Mouse (Mus musculus): ENCODE data around the gene Dock9. TPM values are rescaled to one million over a fixed set of nuclear protein-coding genes. Genes with fewer than 3 reads are reported as not detected.

Dock9 gene
- total and polyA plus RNA-seq, 3 experiments: 9.3 to 12.2 (median 10.3) TPM

DNA sequence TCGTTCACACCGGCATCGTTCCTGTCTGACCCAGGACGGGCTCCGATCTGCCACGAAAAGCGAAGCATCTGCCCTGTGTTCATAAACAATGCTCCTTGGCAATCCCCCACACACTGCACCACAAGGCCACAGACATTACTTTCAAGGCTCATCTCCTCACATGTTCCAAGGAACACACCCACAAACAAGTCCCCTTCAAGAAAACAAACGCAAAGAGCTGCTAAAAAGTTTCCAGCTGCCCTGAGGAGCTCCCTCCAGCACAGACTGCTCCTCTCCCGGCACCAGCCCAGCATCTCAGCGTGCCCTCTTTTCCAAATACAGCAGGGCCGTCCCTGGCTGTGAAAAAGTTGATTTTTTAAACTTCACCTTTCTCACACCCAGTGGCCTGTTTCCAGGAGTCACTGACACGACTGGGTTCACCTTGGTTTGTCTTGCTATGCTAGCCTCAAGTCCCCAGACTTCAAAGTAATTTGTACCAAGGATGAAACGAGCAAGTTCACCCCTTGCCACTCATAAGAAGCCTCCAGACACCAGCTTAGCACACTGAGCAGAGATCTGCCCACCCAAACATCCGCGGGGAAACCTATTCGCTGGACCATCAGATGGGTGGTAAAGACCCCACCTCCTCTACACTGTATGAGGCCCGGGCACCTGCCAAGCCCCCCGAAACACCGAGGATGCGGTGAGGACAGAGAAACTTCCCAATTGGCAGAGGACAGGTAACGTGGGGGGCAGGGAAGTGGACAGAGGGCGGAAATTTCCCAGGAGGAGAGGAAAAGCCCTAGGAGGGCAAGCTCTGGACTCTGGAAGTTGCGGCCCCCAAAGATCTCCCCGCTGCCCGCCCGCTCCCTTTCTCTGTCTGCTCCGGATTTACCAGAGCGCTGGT lies 823 bp downstream of the Dock9 start:
- Histone ChIP-seq H3K36me3 (replicated peaks in 1 of 2; ENCODE audit: control insufficient read depth in 1 of 2, insufficient read depth in 1 of 2, low read length in 1 of 2) (peaks cover 0 to 5% of the 10 kb centered on the region in 2 experiments), H3K27me3 (replicated peaks) (no peaks in the 10 kb centered on the region), H3K4me2 (ENCODE audit: insufficient read depth, low read depth, poor library complexity, severe bottlenecking) (peak overlapping the region; percentile 83), H3K4me1 (ENCODE audit: control insufficient read depth in 1 of 2, insufficient read depth in 2 of 2) (peaks cover 0 to 29% of the 10 kb centered on the region in 2 experiments; a peak in 2 of 4 replicates), H3K4me3 (replicated peaks in 1 of 3; ENCODE audit: low read depth in 2 of 3, low read length in 2 of 3, poor library complexity in 1 of 3) (peak overlapping the region; percentile 64 to 87 (median 75)), H3K9me3 (replicated peaks; ENCODE audit: low read length) (no peaks in the 10 kb centered on the region), H3K79me2 (replicated peaks; ENCODE audit: control insufficient read depth, extremely low read depth, insufficient read depth, poor library complexity, severe bottlenecking) (no peaks in the 10 kb centered on the region), H3K9ac (ENCODE audit: insufficient read depth, low read depth) (peak overlapping the region; percentile 49), H3K27ac (ENCODE audit: insufficient read depth, low read depth) (no peak overlapping the region)
- TF ChIP-seq E2F4 (IDR thresholded peaks at IDR 0.05; ENCODE audit: insufficient replicate concordance, low read depth, low read length) (no peak), SMC3 (IDR thresholded peaks at IDR 0.05; ENCODE audit: low read depth, low read length) (no peak)
- in situ Hi-C loops (cut with MboI; ENCODE audit: low pct_ligation_motif_present, low pct_unique_long_range_greater_than_20kb, low sequenced_read_pairs): no loop called here
- dilution Hi-C loops (cut with MboI; ENCODE audit: extremely low pct_ligation_motif_present, extremely low pct_unique_long_range_greater_than_20kb, low sequenced_read_pairs): no loop called here
- no peak for DNase-seq (ENCODE audit: extremely low read depth)

DNA sequence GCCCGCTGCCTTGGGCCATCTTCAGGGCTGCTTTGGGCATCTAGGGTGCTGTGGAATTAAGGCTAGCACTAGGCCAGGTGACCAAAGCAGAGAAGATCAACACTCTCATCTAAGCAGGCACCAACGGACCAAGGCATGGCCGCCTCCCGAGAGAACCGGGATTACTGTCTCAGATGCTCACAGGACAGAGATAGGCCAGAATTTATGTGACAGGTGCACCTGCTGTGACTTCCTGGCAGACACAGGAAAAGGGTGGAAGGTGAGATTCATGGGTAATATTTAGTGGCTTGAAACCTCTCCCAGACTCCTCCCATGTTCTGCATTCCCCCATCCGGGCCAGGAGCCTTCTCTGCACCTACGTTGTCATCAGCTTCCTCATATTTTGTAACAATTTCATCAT lies 2.1 kb downstream of the Dock9 start:
- no peak overlapping the region for H3K27ac ChIP-seq (ENCODE audit: insufficient read depth, low read depth)
- H3K9ac ChIP-seq (ENCODE audit: insufficient read depth, low read depth): no peak overlapping the region
- dilution Hi-C loops (cut with MboI; ENCODE audit: extremely low pct_ligation_motif_present, extremely low pct_unique_long_range_greater_than_20kb, low sequenced_read_pairs): no loop called here
- TF ChIP-seq ZNF384 (IDR thresholded peaks at IDR 0.05; ENCODE audit: low read depth, low read length): no peak
- no peak for TF ChIP-seq JUN (IDR thresholded peaks at IDR 0.05; ENCODE audit: insufficient read depth, low read depth, low read length)
- TF ChIP-seq TCF12 (IDR thresholded peaks at IDR 0.05; ENCODE audit: low read depth, low read length): no peak
- no peak for TF ChIP-seq USF2 (conservative IDR thresholded peaks at IDR 0.05; ENCODE audit: low read depth, low read length)
- TF ChIP-seq NRF1 (IDR thresholded peaks at IDR 0.05; ENCODE audit: low read depth, low read length): no peak
- TF ChIP-seq SIN3A (IDR thresholded peaks at IDR 0.05; ENCODE audit: low read length): no peak
- TF ChIP-seq PAX5 (IDR thresholded peaks at IDR 0.05; ENCODE audit: low read length): no peak
- H3K9me3 ChIP-seq (replicated peaks; ENCODE audit: low read length): no peaks in the 10 kb centered on the region
- in situ Hi-C loops (cut with MboI; ENCODE audit: low pct_ligation_motif_present, low pct_unique_long_range_greater_than_20kb, low sequenced_read_pairs): no loop called here
- no peak for DNase-seq (ENCODE audit: extremely low read depth)
- H3K27me3 ChIP-seq (replicated peaks): no peaks in the 10 kb centered on the region
- no peaks in the 10 kb centered on the region for H3K79me2 ChIP-seq (replicated peaks; ENCODE audit: control insufficient read depth, extremely low read depth, insufficient read depth, poor library complexity, severe bottlenecking)
- no peak overlapping the region for H3K4me3 ChIP-seq (replicated peaks in 1 of 3; ENCODE audit: low read depth in 2 of 3, low read length in 2 of 3, poor library complexity in 1 of 3)
- H3K4me1 ChIP-seq (ENCODE audit: control insufficient read depth in 1 of 2, insufficient read depth in 2 of 2): peaks cover 0 to 29% of the 10 kb centered on the region in 2 experiments; a peak in 2 of 4 replicates
- H3K4me2 ChIP-seq (ENCODE audit: insufficient read depth, low read depth, poor library complexity, severe bottlenecking): no peak overlapping the region
- H3K36me3 ChIP-seq (replicated peaks in 1 of 2; ENCODE audit: control insufficient read depth in 1 of 2, insufficient read depth in 1 of 2, low read length in 1 of 2): peaks cover 0 to 5% of the 10 kb centered on the region in 2 experiments

DNA sequence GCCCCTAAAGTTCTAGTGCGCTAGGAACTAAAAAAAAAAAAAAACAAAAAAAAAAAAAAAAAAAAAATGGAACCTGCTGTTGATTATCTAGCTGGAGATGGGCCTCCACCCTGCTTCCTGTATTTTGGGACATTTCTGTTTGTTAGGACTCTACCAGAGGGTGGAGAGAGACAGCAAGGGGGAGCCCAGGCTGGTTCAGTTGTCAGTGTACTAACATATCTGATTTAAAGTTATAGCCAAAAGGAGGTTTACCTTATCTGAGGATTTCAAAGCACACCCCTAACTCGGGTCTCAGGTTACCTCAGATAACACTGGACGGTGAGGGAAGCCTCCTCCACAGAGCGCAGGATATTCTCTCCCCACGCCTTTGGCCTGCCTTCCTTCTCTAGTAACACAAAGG lies 4.0 kb downstream of the Dock9 start:
- dilution Hi-C loops (cut with MboI; ENCODE audit: extremely low pct_ligation_motif_present, extremely low pct_unique_long_range_greater_than_20kb, low sequenced_read_pairs) (no loop called here), in situ Hi-C loops (cut with MboI; ENCODE audit: low pct_ligation_motif_present, low pct_unique_long_range_greater_than_20kb, low sequenced_read_pairs) (no loop called here)
- H3K36me3 ChIP-seq (replicated peaks in 1 of 2; ENCODE audit: control insufficient read depth in 1 of 2, insufficient read depth in 1 of 2, low read length in 1 of 2): peaks cover 0 to 9% of the 10 kb centered on the region in 2 experiments
- no peaks in the 10 kb centered on the region for H3K9me3 ChIP-seq (replicated peaks; ENCODE audit: low read length)
- TF ChIP-seq JUND (conservative IDR thresholded peaks at IDR 0.05; ENCODE audit: low read depth, low read length) (no peak), ELF1 (IDR thresholded peaks at IDR 0.05; ENCODE audit: low read depth, low read length) (no peak), NRF1 (IDR thresholded peaks at IDR 0.05; ENCODE audit: low read depth, low read length) (no peak), BHLHE40 (IDR thresholded peaks at IDR 0.05; ENCODE audit: low read depth, low read length) (no peak)
- no peak overlapping the region for H3K4me3 ChIP-seq (replicated peaks in 1 of 3; ENCODE audit: low read depth in 2 of 3, low read length in 2 of 3, poor library complexity in 1 of 3)
- DNase-seq (ENCODE audit: extremely low read depth): no peak
- no peaks in the 10 kb centered on the region for H3K79me2 ChIP-seq (replicated peaks; ENCODE audit: control insufficient read depth, extremely low read depth, insufficient read depth, poor library complexity, severe bottlenecking)
- H3K4me1 ChIP-seq (ENCODE audit: control insufficient read depth in 1 of 2, insufficient read depth in 2 of 2): peaks cover 0 to 23% of the 10 kb centered on the region in 2 experiments; a peak in 2 of 4 replicates
- H3K4me2 ChIP-seq (ENCODE audit: insufficient read depth, low read depth, poor library complexity, severe bottlenecking): no peak overlapping the region
- H3K27ac ChIP-seq (ENCODE audit: insufficient read depth, low read depth): no peak overlapping the region
- H3K27me3 ChIP-seq (replicated peaks): no peaks in the 10 kb centered on the region
- H3K9ac ChIP-seq (ENCODE audit: insufficient read depth, low read depth): no peak overlapping the region

Measured in CH12.LX (cell line).